Mouse (Mus musculus) ES-Bruce4 (cell line): Measurements from ENCODE around the gene Tmem218. TPM values are rescaled to one million over a fixed set of nuclear protein-coding genes. Genes with fewer than 3 reads are reported as not detected.

ENCODE experiments used
- H3K27ac ChIP-seq: 2 replicates; pipeline ENCODE4 v1.5.1; 2012; ENCODE audit warnings: low read length, inconsistent platforms; ENCODE audit not compliant: insufficient read depth
- H3K27me3 ChIP-seq: 2 replicates; pipeline ENCODE4 v1.6.1; 2012; ENCODE audit warnings: mild to moderate bottlenecking, low read length, inconsistent platforms; ENCODE audit not compliant: control insufficient read depth, poor library complexity, insufficient read depth, severe bottlenecking
- H3K36me3 ChIP-seq: 2 replicates; pipeline ENCODE4 v1.6.1; 2012; ENCODE audit warnings: inconsistent platforms, mild to moderate bottlenecking, low read length, moderate library complexity; ENCODE audit not compliant: control insufficient read depth, poor library complexity, insufficient read depth, severe bottlenecking
- H3K4me1 ChIP-seq: one replicate; pipeline ENCODE4 v1.8.1; 2011; ENCODE audit warnings: low read length; ENCODE audit not compliant: control insufficient read depth, insufficient read depth
- H3K4me3 ChIP-seq: 2 replicates; pipeline ENCODE4 v1.5.1; 2011; ENCODE audit warnings: low read depth, mild to moderate bottlenecking, low read length
- H3K9ac ChIP-seq: 2 replicates; pipeline ENCODE4 v1.6.1; 2012; ENCODE audit warnings: low read depth, mild to moderate bottlenecking, inconsistent platforms; ENCODE audit not compliant: poor library complexity, severe bottlenecking
- H3K9me3 ChIP-seq: replicated peaks from 2 replicates; pipeline ENCODE4 v1.6.1; 2012; ENCODE audit warnings: mild to moderate bottlenecking, low read length, inconsistent platforms; ENCODE audit not compliant: control insufficient read depth, poor library complexity, insufficient read depth, severe bottlenecking
- CTCF ChIP-seq: IDR thresholded peaks from one replicate; pipeline ENCODE4 v1.8.1; 2011; ENCODE audit warnings: low read depth, low read length
- EP300 ChIP-seq: IDR thresholded peaks from 2 replicates; pipeline ENCODE4 v1.6.1; 2011; ENCODE audit warnings: low read depth, low read length; ENCODE audit not compliant: insufficient read depth
- POLR2A ChIP-seq: IDR thresholded peaks from one replicate; pipeline ENCODE4 v1.8.1; 2011; ENCODE audit warnings: low read length; ENCODE audit not compliant: insufficient read depth
- polyA plus RNA-seq: library from polyadenylated mRNA; stranded (reverse); fragments of >200 nt; gene quantifications from 2 replicates; pipeline ENCODE4 v1.2.4, GENCODE M21; 2011; ENCODE audit warnings: low read depth; ENCODE audit not compliant: missing spikeins, insufficient read depth, insufficient read length

Gene Tmem218
- polyA plus RNA-seq, 1 experiment, result 3.6 TPM

DNA sequence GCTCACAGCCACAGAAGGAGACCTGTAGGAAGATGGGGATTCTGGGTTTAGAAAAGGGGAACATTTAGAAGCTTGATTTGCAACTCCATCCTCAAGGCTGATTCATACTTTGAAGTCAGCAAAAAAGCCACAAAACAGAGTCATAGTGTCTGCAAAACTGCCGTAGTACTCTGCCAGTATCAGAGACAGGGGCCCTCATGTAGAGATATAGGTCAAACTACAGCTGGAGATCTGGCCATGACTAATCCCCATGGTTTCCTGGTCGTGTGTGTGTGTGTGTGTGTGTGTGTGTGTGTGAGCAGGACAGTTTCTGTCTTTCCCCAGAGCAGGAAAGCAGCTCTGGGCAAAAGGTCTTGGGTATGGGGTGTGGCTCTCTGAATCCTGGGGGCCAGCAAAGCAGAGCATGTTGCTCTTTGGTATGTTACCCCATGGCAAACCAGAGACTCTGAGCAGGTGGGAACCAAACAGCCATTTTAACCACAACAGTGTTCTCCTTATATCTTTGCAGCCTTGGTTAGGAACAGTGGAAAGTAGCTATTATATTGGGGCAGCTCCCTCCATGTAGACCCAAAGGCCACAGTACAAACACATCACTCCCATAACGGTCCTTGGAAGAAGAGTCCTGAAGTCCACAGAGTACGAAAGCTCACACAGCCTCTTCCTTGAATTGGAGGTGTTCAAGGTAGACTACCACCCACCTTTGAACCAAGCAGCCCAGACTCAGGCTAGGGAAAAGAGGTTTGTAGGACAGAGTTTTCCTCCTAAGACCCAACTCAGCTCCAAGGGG lies 28.1 kb downstream of the Tmem218 start:
- no peaks in the 10 kb centered on the region for H3K4me1 ChIP-seq
- H3K4me3 ChIP-seq, result no peak overlapping the region
- no peaks in the 10 kb centered on the region for H3K9me3 ChIP-seq
- H3K9ac ChIP-seq, result no peak overlapping the region
- H3K36me3 ChIP-seq, result no peaks in the 10 kb centered on the region
- TF ChIP-seq CTCF (no peak), POLR2A (no peak), EP300 (no peak)
- H3K27me3 ChIP-seq, result no peaks in the 10 kb centered on the region
- no peak overlapping the region for H3K27ac ChIP-seq

DNA sequence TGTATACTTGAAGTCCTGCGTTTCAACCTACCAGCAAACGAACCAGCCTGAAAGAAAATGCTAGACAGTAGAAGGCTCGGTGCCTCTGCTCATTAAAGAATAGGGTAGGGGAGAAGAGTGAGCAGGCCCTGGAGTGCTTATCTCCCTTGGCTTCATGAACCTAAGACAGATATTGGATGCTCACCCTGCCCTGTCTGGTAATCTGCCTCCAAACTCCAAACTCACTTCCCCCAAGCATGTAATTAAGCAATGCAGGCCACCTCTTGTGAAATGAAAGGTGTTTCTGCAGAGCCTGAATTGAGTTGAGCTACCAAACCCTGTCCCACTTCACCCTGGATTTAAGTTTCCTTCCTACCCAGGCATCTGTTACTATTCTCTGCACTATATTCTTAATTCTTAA lies 34.7 kb downstream of the Tmem218 start:
- Histone ChIP-seq H3K4me1 (peaks cover 4% of the 10 kb centered on the region), H3K27ac (no peak overlapping the region), H3K9me3 (no peaks in the 10 kb centered on the region), H3K36me3 (no peaks in the 10 kb centered on the region), H3K4me3 (no peak overlapping the region), H3K27me3 (no peaks in the 10 kb centered on the region), H3K9ac (no peak overlapping the region)
- TF ChIP-seq CTCF, result no peak
- TF ChIP-seq POLR2A, result no peak
- TF ChIP-seq EP300, result no peak

DNA sequence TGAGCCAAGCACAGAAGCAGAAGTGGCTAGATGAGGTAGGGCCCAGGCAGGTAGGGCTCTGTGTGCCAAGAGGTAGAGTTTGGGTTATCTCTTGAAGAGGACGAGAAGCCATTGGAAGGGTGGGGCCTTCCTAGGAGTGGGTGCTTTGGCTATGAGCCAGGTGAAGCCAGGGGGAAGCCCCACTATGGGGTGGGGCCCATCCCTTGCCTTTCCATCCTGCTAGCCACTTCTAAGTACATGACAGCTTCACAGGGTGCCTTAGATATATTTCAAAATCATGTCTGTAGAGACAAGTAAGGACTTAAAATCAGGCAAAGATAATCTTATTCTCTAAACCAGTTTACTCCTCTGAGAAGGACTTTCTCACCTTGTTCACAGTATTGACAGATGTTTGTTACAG lies 36.6 kb downstream of the Tmem218 start:
- peaks cover 6% of the 10 kb centered on the region for H3K4me1 ChIP-seq
- no peak overlapping the region for H3K4me3 ChIP-seq
- H3K27me3 ChIP-seq, result no peaks in the 10 kb centered on the region
- no peak for TF ChIP-seq CTCF
- no peak for TF ChIP-seq EP300
- TF ChIP-seq POLR2A, result no peak
- H3K36me3 ChIP-seq, result no peaks in the 10 kb centered on the region
- H3K9me3 ChIP-seq, result no peaks in the 10 kb centered on the region
- H3K27ac ChIP-seq, result no peak overlapping the region
- no peak overlapping the region for H3K9ac ChIP-seq

DNA sequence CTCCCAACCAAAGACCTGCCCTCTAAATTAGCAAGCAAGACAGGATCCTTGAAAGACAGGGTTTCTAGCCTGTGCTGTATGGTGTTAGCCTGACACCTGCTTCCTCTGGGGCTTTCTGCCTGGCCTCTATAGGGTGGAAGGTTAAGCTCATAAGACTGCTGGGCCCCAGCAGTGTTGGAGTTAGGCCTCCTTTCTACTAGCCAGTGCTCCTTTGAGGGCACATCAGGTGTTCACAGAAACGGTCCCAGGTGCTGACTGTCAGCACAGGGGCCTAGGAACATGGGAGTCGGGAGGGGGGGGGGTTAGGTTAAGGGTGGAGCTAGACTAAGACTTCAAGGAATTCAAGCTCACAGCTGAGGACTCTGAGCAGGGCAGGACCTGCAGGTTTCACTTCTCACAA lies 37.4 kb downstream of the Tmem218 start:
- no peaks in the 10 kb centered on the region for H3K9me3 ChIP-seq
- H3K27ac ChIP-seq, result no peak overlapping the region
- H3K4me1 ChIP-seq, result peaks cover 6% of the 10 kb centered on the region
- no peak overlapping the region for H3K9ac ChIP-seq
- H3K36me3 ChIP-seq, result no peaks in the 10 kb centered on the region
- no peak for TF ChIP-seq CTCF
- TF ChIP-seq EP300, result no peak
- no peak for TF ChIP-seq POLR2A
- H3K4me3 ChIP-seq, result no peak overlapping the region
- H3K27me3 ChIP-seq, result no peaks in the 10 kb centered on the region

DNA sequence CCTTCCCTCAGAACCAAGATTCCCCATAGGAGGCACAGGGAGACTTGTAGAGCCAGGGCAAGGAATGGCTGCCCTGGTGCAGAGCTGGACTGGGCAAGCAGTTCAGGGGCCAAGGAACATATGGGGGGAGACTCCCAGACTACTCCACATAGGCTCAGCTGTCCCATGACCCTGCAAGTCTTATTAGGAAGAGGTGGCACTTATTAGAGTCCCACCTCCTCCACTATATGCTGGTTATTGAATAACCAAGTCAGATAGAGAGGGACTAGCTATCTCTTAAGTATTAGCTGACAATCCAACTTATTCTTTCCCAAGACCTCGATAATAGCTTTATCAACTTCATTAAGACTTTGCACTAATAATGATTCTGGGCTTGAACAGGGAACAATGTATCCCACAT lies 37.8 kb downstream of the Tmem218 start:
- Histone ChIP-seq H3K36me3 (no peaks in the 10 kb centered on the region), H3K4me3 (no peak overlapping the region), H3K27me3 (no peaks in the 10 kb centered on the region), H3K9ac (no peak overlapping the region), H3K4me1 (peaks cover 6% of the 10 kb centered on the region), H3K9me3 (no peaks in the 10 kb centered on the region), H3K27ac (no peak overlapping the region)
- no peak for TF ChIP-seq EP300
- no peak for TF ChIP-seq POLR2A
- no peak for TF ChIP-seq CTCF

DNA sequence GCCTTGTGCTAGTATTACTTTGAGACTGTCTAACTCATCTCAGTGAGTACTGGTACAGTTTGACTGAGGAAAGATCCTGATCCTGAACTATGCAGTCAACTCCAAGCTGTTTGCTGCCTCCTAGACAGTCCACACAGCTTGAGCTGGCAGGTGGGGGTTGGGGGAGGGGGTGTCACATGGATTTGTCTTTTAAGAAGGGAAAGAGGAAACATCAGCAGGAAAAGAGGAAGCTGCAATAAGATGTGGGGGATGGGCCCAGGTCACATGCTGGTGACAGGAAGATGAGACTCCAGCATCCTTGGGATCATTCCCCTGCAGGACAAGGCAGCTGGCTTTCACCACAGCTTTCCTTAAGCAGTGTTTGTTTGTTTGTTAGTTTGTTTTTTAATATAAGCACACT lies 39.4 kb downstream of the Tmem218 start:
- H3K27ac ChIP-seq, result no peak overlapping the region
- no peaks in the 10 kb centered on the region for H3K36me3 ChIP-seq
- H3K4me3 ChIP-seq, result no peak overlapping the region
- no peak for TF ChIP-seq POLR2A
- TF ChIP-seq CTCF, result no peak
- TF ChIP-seq EP300, result no peak
- H3K27me3 ChIP-seq, result no peaks in the 10 kb centered on the region
- peaks cover 6% of the 10 kb centered on the region for H3K4me1 ChIP-seq
- no peak overlapping the region for H3K9ac ChIP-seq
- H3K9me3 ChIP-seq, result no peaks in the 10 kb centered on the region
